ENCODE assay signal across 8 mouse cellular contexts in the genomic region with DNA sequence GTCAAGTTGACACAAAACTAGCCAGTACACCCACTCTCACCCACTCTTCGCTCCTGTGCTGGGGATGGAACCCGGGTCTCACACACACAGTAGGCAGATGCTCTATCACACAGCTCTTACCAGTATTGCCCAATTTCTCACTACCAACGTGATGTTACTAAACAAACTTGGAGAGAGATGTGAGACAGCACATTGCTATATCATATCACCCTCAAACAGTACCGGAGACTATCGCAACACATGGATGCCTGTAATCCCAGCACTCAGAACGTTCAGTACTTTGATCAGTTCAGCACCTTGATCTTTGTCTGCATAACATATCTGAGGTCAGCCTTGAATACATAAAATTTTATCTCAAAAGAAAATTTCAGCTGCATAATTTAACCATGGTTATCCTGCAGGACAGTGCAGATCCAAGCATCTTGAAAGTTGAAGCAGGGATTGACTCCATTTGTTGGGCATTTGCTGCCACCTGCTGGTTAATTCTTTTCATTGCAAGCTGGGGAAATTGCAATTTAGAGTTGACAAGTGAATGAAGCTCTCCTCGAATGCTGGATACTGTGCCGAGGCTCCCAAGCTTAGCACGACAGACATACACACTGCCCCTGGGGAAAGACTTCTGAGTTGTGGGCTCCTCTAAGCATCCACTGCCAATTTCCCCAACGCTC. TPM values are rescaled to one million over a fixed set of nuclear protein-coding genes. Genes with fewer than 3 reads are reported as not detected.
DNase-seq lines count a peak whose midpoint lies in the region; ATAC-seq lines count a peak whose summit lies in the region.

No protein-coding gene starts in this region.

- DNase-seq in layer of hippocampus, adult 18-20 months (ENCODE audit: low spot score in 2 of 2): peak; percentile 70 to 89
- DNase-seq in layer of hippocampus, adult 9-10 months (ENCODE audit: low spot score): no peak
- peak; percentile 27 for DNase-seq in adrenal gland, postnatal 25 days
- peak; percentile 72 for DNase-seq in embryonic facial prominence, embryonic 14.5 days (ENCODE audit: low spot score)
- DNase-seq in hindbrain, embryonic 14.5 days (ENCODE audit: low spot score): peak; percentile 93
- DNase-seq in limb, embryonic 10.5 days (ENCODE audit: low spot score): peak; percentile 73
- peak; percentile 92 for DNase-seq in midbrain, embryonic 14.5 days
- peak; percentile 68 for DNase-seq in testis, postnatal 10 days (ENCODE audit: low spot score)

- 0 out of 2 replicates have a peak overlapping the region, but pooled peaks have one; percentile 35 for H3K9ac ChIP-seq in embryonic facial prominence, embryonic 14.5 days (ENCODE audit: low read depth, low read length)
- H3K9ac ChIP-seq in hindbrain, embryonic 14.5 days: no peak overlapping the region
- no peak overlapping the region for H3K9ac ChIP-seq in midbrain, embryonic 14.5 days (replicated peaks; ENCODE audit: low read length)

- H3K4me2 ChIP-seq in embryonic facial prominence, embryonic 14.5 days (ENCODE audit: low read depth, low read length): peak overlapping the region; percentile 20
- H3K4me2 ChIP-seq in hindbrain, embryonic 14.5 days (replicated peaks): no peak overlapping the region
- no peak overlapping the region for H3K4me2 ChIP-seq in midbrain, embryonic 14.5 days (ENCODE audit: low read length)

- H3K36me3 ChIP-seq in embryonic facial prominence, embryonic 14.5 days (ENCODE audit: control insufficient read depth, insufficient read depth, low read length): no peaks in the 10 kb centered on the region
- no peaks in the 10 kb centered on the region for H3K36me3 ChIP-seq in hindbrain, embryonic 14.5 days (replicated peaks; ENCODE audit: control insufficient read depth, insufficient read depth)
- no peaks in the 10 kb centered on the region for H3K36me3 ChIP-seq in limb, embryonic 10.5 days
- no peaks in the 10 kb centered on the region for H3K36me3 ChIP-seq in midbrain, embryonic 14.5 days (ENCODE audit: control insufficient read depth, insufficient read depth, low read length)

- ATAC-seq in embryonic facial prominence, embryonic 14.5 days (ENCODE audit: low read depth): peak; percentile 57
- no peak for ATAC-seq in hindbrain, embryonic 14.5 days (ENCODE audit: low FRiP score)
- peak; percentile 20; the same call in 1 of the 2 replicates for ATAC-seq in midbrain, embryonic 14.5 days (ENCODE audit: low FRiP score, low TSS enrichment)

- no peaks in the 10 kb centered on the region for H3K9me3 ChIP-seq in embryonic facial prominence, embryonic 14.5 days (ENCODE audit: control insufficient read depth, low read length)
- H3K9me3 ChIP-seq in hindbrain, embryonic 14.5 days (ENCODE audit: control insufficient read depth, low read length): no peaks in the 10 kb centered on the region
- no peaks in the 10 kb centered on the region for H3K9me3 ChIP-seq in limb, embryonic 10.5 days (replicated peaks)
- no peaks in the 10 kb centered on the region for H3K9me3 ChIP-seq in midbrain, embryonic 14.5 days (ENCODE audit: control insufficient read depth, low read length)

- H3K27ac ChIP-seq in embryonic facial prominence, embryonic 14.5 days (replicated peaks; ENCODE audit: low read depth, low read length): no peak overlapping the region
- H3K27ac ChIP-seq in hindbrain, embryonic 14.5 days: no peak overlapping the region
- H3K27ac ChIP-seq in limb, embryonic 10.5 days: no peak overlapping the region
- no peak overlapping the region for H3K27ac ChIP-seq in midbrain, embryonic 14.5 days (replicated peaks; ENCODE audit: low read depth, low read length)

- H3K4me1 ChIP-seq in embryonic facial prominence, embryonic 14.5 days (ENCODE audit: control insufficient read depth, insufficient read depth, low read length): no peaks in the 10 kb centered on the region
- no peaks in the 10 kb centered on the region for H3K4me1 ChIP-seq in hindbrain, embryonic 14.5 days (replicated peaks; ENCODE audit: control insufficient read depth, insufficient read depth, low read length)
- H3K4me1 ChIP-seq in limb, embryonic 10.5 days: no peaks in the 10 kb centered on the region
- no peaks in the 10 kb centered on the region for H3K4me1 ChIP-seq in midbrain, embryonic 14.5 days (ENCODE audit: control insufficient read depth, insufficient read depth, low read length)

- no peak overlapping the region for H3K4me3 ChIP-seq in embryonic facial prominence, embryonic 14.5 days (ENCODE audit: low read depth, low read length)
- no peak overlapping the region for H3K4me3 ChIP-seq in hindbrain, embryonic 14.5 days (replicated peaks; ENCODE audit: low read length)
- no peak overlapping the region for H3K4me3 ChIP-seq in limb, embryonic 10.5 days
- no peak overlapping the region for H3K4me3 ChIP-seq in midbrain, embryonic 14.5 days (replicated peaks; ENCODE audit: low read depth, low read length)

- WGBS in embryonic facial prominence, embryonic 14.5 days: 42% methylated on average over 10 of the region's 10 CpGs
- 47% methylated on average over 10 of the region's 10 CpGs for WGBS in hindbrain, embryonic 14.5 days
- 45% methylated on average over 10 of the region's 10 CpGs for WGBS in limb, embryonic 10.5 days
- WGBS in midbrain, embryonic 14.5 days: 46% methylated on average over 10 of the region's 10 CpGs

- no peaks in the 10 kb centered on the region for H3K27me3 ChIP-seq in embryonic facial prominence, embryonic 14.5 days (replicated peaks; ENCODE audit: control insufficient read depth, insufficient read depth, low read length)
- no peaks in the 10 kb centered on the region for H3K27me3 ChIP-seq in hindbrain, embryonic 14.5 days (ENCODE audit: control insufficient read depth, insufficient read depth, low read length)
- no peaks in the 10 kb centered on the region for H3K27me3 ChIP-seq in limb, embryonic 10.5 days (ENCODE audit: low read depth, poor library complexity, severe bottlenecking)
- H3K27me3 ChIP-seq in midbrain, embryonic 14.5 days (ENCODE audit: control insufficient read depth, insufficient read depth, low read length): no peaks in the 10 kb centered on the region

RNA-seq across cellular contexts. Expression of a gene that starts 15.0 kb away (rescaled TPM):
- 10 to 100 TPM; 44.3 to 52.6 TPM for total RNA-seq in layer of hippocampus, adult 18-20 months (2021)
- total RNA-seq in adrenal gland, postnatal 25 days (2021): 16.1 and 21.9 TPM in 2 replicates
- 60.9 and 77.0 TPM in 2 replicates for polyA plus RNA-seq in embryonic facial prominence, embryonic 14.5 days (2014; fragmentation: Nextera tagmentation; extraction: Ambion mirVana)
- 58.9 and 63.3 TPM in 2 replicates for polyA plus RNA-seq in hindbrain, embryonic 14.5 days (2014; fragmentation: Nextera tagmentation; extraction: Ambion mirVana)
- 139 and 146 TPM in 2 replicates for polyA plus RNA-seq in limb, embryonic 10.5 days (2016; fragmentation: Nextera tagmentation; extraction: Ambion mirVana)
- 58.5 and 75.4 TPM in 2 replicates for polyA plus RNA-seq in midbrain, embryonic 14.5 days (2014; fragmentation: Nextera tagmentation; extraction: Ambion mirVana)

RNA-seq across cellular contexts. Expression of a gene that starts 20.5 kb away (rescaled TPM):
- total RNA-seq in layer of hippocampus, adult 18-20 months (2021): 100 to 1,000 TPM; 625 to 755 TPM
- total RNA-seq in adrenal gland, postnatal 25 days (2021): 182 and 239 TPM in 2 replicates
- 167 and 193 TPM in 2 replicates for polyA plus RNA-seq in embryonic facial prominence, embryonic 14.5 days (2014; fragmentation: Nextera tagmentation; extraction: Ambion mirVana)
- 59.7 and 75.2 TPM in 2 replicates for polyA plus RNA-seq in hindbrain, embryonic 14.5 days (2014; fragmentation: Nextera tagmentation; extraction: Ambion mirVana)
- polyA plus RNA-seq in limb, embryonic 10.5 days (2016; fragmentation: Nextera tagmentation; extraction: Ambion mirVana): 105 and 163 TPM in 2 replicates
- polyA plus RNA-seq in midbrain, embryonic 14.5 days (2014; fragmentation: Nextera tagmentation; extraction: Ambion mirVana): 34.9 and 38.4 TPM in 2 replicates

RNA-seq across cellular contexts. Expression of a gene that starts 26.9 kb away (rescaled TPM):
- 100 to 1,000 TPM; 501 to 598 TPM for total RNA-seq in layer of hippocampus, adult 18-20 months (2021)
- 81.5 and 159 TPM in 2 replicates for total RNA-seq in adrenal gland, postnatal 25 days (2021)
- polyA plus RNA-seq in embryonic facial prominence, embryonic 14.5 days (2014; fragmentation: Nextera tagmentation; extraction: Ambion mirVana): 57.5 and 60.3 TPM in 2 replicates
- 15.7 and 16.9 TPM in 2 replicates for polyA plus RNA-seq in hindbrain, embryonic 14.5 days (2014; fragmentation: Nextera tagmentation; extraction: Ambion mirVana)
- 30.0 and 45.6 TPM in 2 replicates for polyA plus RNA-seq in limb, embryonic 10.5 days (2016; fragmentation: Nextera tagmentation; extraction: Ambion mirVana)
- polyA plus RNA-seq in midbrain, embryonic 14.5 days (2014; fragmentation: Nextera tagmentation; extraction: Ambion mirVana): 7.9 and 9.3 TPM in 2 replicates

RNA-seq across cellular contexts. Expression of a gene that starts 46.9 kb away (rescaled TPM):
- total RNA-seq in layer of hippocampus, adult 18-20 months (2021): 1,000 to 10,000 TPM; 1,203 to 1,275 TPM
- total RNA-seq in adrenal gland, postnatal 25 days (2021): 6.4 and 8.0 TPM in 2 replicates
- 10.8 and 14.1 TPM in 2 replicates for polyA plus RNA-seq in embryonic facial prominence, embryonic 14.5 days (2014; fragmentation: Nextera tagmentation; extraction: Ambion mirVana)
- polyA plus RNA-seq in hindbrain, embryonic 14.5 days (2014; fragmentation: Nextera tagmentation; extraction: Ambion mirVana): 215 and 245 TPM in 2 replicates
- polyA plus RNA-seq in limb, embryonic 10.5 days (2016; fragmentation: Nextera tagmentation; extraction: Ambion mirVana): 0.30 TPM in 1 of 2 replicates, not detected in the other
- 137 and 212 TPM in 2 replicates for polyA plus RNA-seq in midbrain, embryonic 14.5 days (2014; fragmentation: Nextera tagmentation; extraction: Ambion mirVana)
